Mouse (Mus musculus) liver (tissue): Measurements from ENCODE around the gene Aipl1.
A peak's percentile ranks its signal among the peaks of the same experiment; 100 is the strongest.

Experiments
- DNase-seq: peaks from one replicate; pipeline ENCODE4 v3.0.0-alpha.2; 2020; ENCODE audit warnings: mixed read lengths

Gene Aipl1

DNA sequence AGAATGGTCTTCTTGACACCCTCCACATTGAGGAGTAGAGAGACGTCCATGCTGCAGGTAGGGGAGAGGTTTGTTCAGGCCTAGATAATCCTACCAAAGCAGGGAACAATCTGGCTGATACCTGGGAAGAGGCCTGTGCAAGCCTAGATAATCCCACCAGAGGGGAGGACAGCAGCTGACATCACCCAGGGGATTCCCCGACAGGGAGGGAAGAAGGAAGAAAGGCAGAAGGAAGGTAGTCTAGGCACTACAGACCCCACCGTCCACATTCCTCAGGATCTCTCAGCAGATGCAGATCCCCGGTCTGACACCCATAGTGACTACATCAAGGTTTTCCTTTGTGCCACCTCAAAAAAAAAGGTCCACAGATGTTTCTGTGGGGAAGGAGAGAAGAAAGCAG, at the start of gene Aipl1:
TSS of gene Aipl1 (minus strand) at position 101 of the 400 bp plus-strand sequence.
- no peak for DNase-seq

GRCm38 (mm10) chr11:72086251-72087046, 49.1 kb upstream of the Aipl1 start:
- DNase-seq = no peak

- no peak for DNase-seq
Observed at GRCm38 (mm10) chr11:72084337-72084736, 47.0 kb upstream of the Aipl1 start.

- peak; percentile 14 for DNase-seq
Observed at GRCm38 (mm10) chr11:72082601-72083000, 45.3 kb upstream of the Aipl1 start.

- DNase-seq = no peak
Observed at GRCm38 (mm10) chr11:72080461-72080860, 43.2 kb upstream of the Aipl1 start.

GRCm38 (mm10) chr11:72078647-72079046, 41.3 kb upstream of the Aipl1 start:
- no peak for DNase-seq

GRCm38 (mm10) chr11:72078056-72078455, 40.7 kb upstream of the Aipl1 start:
- DNase-seq = no peak

GRCm38 (mm10) chr11:72074230-72074629, 36.9 kb upstream of the Aipl1 start:
- DNase-seq = no peak

DNA sequence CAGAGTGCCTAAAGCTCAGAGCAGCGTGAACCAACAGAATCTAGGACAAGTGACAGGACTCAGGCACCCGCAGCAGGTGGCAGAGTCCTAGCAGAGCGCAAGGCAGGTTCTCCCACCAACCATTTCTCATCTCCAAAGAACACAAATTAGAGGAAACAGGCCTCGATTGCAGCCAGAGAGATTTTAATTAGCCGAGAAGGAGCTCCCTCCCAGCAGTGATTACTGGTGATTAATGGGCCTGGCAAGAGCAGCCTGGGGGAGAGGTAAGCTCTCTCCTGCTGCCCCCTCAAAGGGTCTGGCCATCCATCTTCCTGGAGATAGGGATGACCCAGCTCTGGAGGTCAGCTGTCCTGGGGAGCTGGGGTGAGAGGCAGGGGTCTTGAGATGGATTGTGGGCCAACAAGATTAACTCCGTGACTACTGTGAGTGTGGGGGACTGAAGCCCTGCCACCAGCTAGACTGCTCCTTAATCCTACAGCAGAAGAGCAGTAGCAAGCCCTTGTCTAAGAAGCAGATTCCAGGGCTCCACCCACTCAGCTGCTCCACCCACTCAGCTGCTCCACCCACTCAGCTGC, 35.1 kb upstream of the Aipl1 start:
- DNase-seq = no peak

DNA sequence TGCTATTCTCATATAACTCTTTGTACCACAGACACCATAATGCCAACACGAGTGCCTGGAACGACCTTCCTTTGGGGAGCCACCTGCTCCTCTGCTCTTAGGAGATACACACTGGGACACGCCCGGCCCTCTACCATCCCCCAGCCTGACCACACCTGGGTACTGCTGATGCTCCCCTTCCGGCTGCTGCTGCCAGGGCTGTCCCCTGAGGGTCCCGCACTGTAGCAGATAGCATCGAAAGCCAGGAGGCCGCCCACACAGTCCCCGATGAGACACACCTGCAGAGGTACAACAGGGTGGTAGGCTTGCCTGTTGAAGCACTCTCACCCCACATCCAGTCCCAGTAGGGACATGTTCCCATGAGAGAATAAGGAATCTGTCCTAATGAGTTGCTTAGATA, 33.4 kb upstream of the Aipl1 start:
- no peak for DNase-seq

- DNase-seq = no peak
Observed at GRCm38 (mm10) chr11:72068026-72068425, 30.7 kb upstream of the Aipl1 start.

GRCm38 (mm10) chr11:72067326-72067725, 30.0 kb upstream of the Aipl1 start:
- DNase-seq = no peak

DNA sequence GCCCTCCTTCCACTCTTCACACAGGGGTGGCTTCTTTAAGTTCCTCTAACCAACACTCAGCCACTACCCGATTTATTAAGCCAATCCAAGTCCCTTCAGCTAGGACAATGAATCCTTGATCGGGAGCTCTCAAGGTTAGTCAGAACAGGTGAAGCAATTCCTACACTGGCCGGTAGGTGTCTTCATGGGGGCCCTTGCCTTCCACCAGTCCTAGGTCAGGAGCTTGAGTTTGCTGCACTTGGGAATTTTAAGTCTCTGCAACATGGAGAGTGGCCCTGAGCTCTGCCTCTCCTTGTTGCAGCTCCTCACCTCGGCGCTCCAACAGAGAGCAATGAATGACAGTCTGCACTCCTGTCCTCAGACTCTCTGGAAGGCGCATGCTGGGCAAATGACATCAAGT, 29.0 kb upstream of the Aipl1 start:
- no peak for DNase-seq

- no peak for DNase-seq
Observed at GRCm38 (mm10) chr11:72065103-72065502, 27.8 kb upstream of the Aipl1 start.

DNA sequence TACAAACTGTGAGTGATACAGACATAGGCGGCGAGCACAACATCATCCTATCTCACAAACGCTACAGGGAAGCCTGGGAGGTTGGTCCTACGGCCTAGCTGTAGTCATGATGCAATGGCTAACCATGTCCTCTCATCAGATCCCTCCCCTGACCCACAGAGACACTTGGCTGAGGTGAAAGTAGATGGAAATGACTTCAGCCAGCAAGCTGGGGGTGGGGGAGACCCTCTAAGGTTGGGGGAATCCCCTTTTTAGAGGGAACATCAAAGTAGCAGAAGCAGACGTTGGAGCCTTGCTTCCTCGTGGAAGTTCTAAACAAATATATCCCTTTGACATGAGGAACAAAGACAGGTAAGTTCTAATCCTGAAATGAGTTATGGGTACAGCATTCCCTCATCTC, 27.1 kb upstream of the Aipl1 start:
- no peak for DNase-seq

- no peak for DNase-seq
Observed at GRCm38 (mm10) chr11:72061093-72061620, 23.8 kb upstream of the Aipl1 start.

- no peak for DNase-seq
Observed at GRCm38 (mm10) chr11:72060416-72060815, 23.1 kb upstream of the Aipl1 start.

GRCm38 (mm10) chr11:72057166-72057565, 19.9 kb upstream of the Aipl1 start:
- no peak for DNase-seq

GRCm38 (mm10) chr11:72055176-72055575, 17.9 kb upstream of the Aipl1 start:
- no peak for DNase-seq

- peak; percentile 67 for DNase-seq
Observed at GRCm38 (mm10) chr11:72052636-72053035, 15.3 kb upstream of the Aipl1 start.

DNA sequence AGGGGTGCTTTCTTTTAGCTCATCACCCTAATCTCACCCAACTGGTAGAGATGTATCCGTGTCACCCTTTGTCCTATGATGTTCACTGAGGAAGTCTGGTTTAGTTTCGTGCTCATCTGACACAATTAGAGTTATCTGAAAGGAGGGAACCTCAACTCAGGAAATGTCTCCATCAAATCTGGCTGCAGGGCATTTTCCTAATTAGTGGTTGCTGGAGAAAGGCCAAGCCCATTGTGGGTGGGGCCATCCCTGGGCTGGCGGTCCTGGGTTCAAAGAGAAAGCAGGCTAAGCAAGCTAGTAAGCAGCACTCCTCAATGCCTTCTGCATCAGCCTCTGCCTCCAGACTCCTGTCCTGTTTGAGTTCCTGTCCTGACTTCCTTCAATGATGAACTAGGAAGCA, 14.9 kb upstream of the Aipl1 start:
- no peak for DNase-seq

GRCm38 (mm10) chr11:72050895-72051858, 13.9 kb upstream of the Aipl1 start:
- no peak for DNase-seq
